Mouse (Mus musculus) stomach, embryonic 14.5 days (tissue): ENCODE results near the gene Ube3c. TPM values are rescaled to one million over a fixed set of nuclear protein-coding genes. Genes with fewer than 3 reads are reported as not detected.
"Not testable (repeated sequence)": the region's sequence is repeated elsewhere in the genome, so short reads cannot be mapped to it uniquely, and the experiment has no call there.

Experiments
- ATAC-seq: fragments of 200-750 bp; cut with Nextera tagmentation; 2 replicates; pipeline ENCODE4 v1.8.0; 2017; ENCODE audit warnings: low read depth, moderate TSS enrichment; ENCODE audit not compliant: insufficient number of reproducible peaks, insufficient read depth, low FRiP score
- H3K27ac ChIP-seq: fragments of 300-500 bp; sonication (generic); 2 replicates; pipeline ENCODE4 v1.5.1; 2014; ENCODE audit warnings: mild to moderate bottlenecking, low read length, moderate library complexity, mixed read lengths
- H3K27me3 ChIP-seq: fragments of 300-500 bp; sonication (generic); 2 replicates; pipeline ENCODE4 v1.6.1; 2014; ENCODE audit warnings: low read length, control low read depth, mixed read lengths; ENCODE audit not compliant: control insufficient read depth, insufficient read depth
- H3K36me3 ChIP-seq: fragments of 300-500 bp; sonication (generic); 2 replicates; pipeline ENCODE4 v1.6.1; 2014; ENCODE audit warnings: mild to moderate bottlenecking, control low read depth, low read length, moderate library complexity, mixed read lengths; ENCODE audit not compliant: control insufficient read depth, insufficient read depth
- H3K4me1 ChIP-seq: fragments of 300-500 bp; sonication (generic); 2 replicates; pipeline ENCODE4 v1.6.1; 2014; ENCODE audit warnings: low read length, control low read depth, mixed read lengths; ENCODE audit not compliant: control insufficient read depth, insufficient read depth
- H3K4me2 ChIP-seq: fragments of 300-500 bp; sonication (generic); replicated peaks from 2 replicates; pipeline ENCODE4 v1.6.1; 2014; ENCODE audit warnings: low read depth, low read length, control low read depth
- H3K4me3 ChIP-seq: fragments of 300-500 bp; sonication (generic); 2 replicates; pipeline ENCODE4 v1.5.1; 2014; ENCODE audit warnings: low read depth, low read length, control low read depth
- H3K9ac ChIP-seq: fragments of 300-500 bp; sonication (generic); replicated peaks from 2 replicates; pipeline ENCODE4 v1.6.1; 2014; ENCODE audit warnings: low read depth, mild to moderate bottlenecking, control low read depth, low read length, moderate library complexity, mixed read lengths
- H3K9me3 ChIP-seq: fragments of 300-500 bp; sonication (generic); 2 replicates; pipeline ENCODE4 v1.6.1; 2016; ENCODE audit warnings: low read depth, low read length, control low read depth; ENCODE audit not compliant: control insufficient read depth
- WGBS: fragments of 180-500 bp; shearing (Covaris S2); extraction: QIAGEN DNeasy Blood & Tissue Kit; methylation state at CpG from one replicate; pipeline ENCODE4 v1.1.7; 2014; 5-methylcytosine and 5-hydroxymethylcytosine counted together
- polyA plus RNA-seq: library from polyadenylated mRNA; unstranded; fragments of >200 nt; fragmentation: Nextera tagmentation; extraction: Ambion mirVana; gene quantifications from 2 replicates; pipeline ENCODE4 v1.2.1, GENCODE M21; 2014

Gene Ube3c
- polyA plus RNA-seq, 1 experiment from 2014 or later = 22.4 TPM

DNA sequence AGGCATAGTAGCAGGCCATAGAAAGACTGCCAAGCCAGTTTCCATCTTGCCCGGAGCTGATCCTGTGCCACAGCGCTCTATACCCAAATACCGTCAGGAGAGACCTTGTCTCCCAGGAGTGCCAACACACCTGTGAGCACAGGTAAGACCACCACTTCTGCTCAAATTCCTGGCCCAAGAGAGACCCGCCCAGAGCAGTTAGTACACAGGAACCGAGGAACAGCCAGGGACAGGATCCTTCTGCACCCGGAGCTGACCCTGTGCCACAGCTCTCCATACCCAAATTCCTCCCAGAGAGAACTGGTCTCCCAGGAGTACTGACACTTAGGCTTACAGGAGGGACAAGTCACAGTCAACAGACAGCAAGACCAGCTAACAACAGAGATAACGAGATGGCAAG, 23.1 kb downstream of the Ube3c start:
- not testable (repeated sequence) for H3K9me3 ChIP-seq, H3K4me2 ChIP-seq, H3K4me3 ChIP-seq, H3K4me1 ChIP-seq, ATAC-seq, H3K27ac ChIP-seq, H3K9ac ChIP-seq, H3K27me3 ChIP-seq
- WGBS = 97% methylated on average over 7 of the region's 7 CpGs
- peaks cover 42% of the 10 kb centered on the region for H3K36me3 ChIP-seq

DNA sequence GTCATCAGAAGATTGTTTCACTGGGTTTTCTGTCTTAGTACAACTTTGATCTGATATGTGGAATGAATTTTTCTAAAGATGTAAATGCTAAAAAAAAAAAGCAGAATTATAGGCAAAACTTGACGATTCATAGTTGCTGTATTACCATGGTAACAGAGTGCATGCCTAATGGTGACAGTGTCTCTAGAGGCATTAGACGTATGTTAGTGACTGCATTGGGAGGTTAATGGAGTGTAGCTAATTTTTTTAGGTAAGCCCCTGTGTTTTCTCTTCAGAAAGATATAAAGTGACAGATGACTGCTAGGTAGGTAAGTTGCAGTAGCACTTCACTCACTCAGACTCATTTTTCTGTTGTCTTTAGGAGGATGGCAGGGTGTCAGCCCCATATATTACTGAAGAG, 37.5 kb downstream of the Ube3c start:
- no peak overlapping the region for H3K4me3 ChIP-seq
- H3K4me2 ChIP-seq = no peak overlapping the region
- no peak overlapping the region for H3K27ac ChIP-seq
- H3K9ac ChIP-seq = no peak overlapping the region
- H3K9me3 ChIP-seq = no peaks in the 10 kb centered on the region
- ATAC-seq = no peak
- 77% methylated on average over 2 of the region's 2 CpGs for WGBS
- no peaks in the 10 kb centered on the region for H3K4me1 ChIP-seq
- no peaks in the 10 kb centered on the region for H3K27me3 ChIP-seq
- H3K36me3 ChIP-seq = peaks cover 42% of the 10 kb centered on the region

GRCm38 (mm10) chr5:29625610-29626009, 56.6 kb downstream of the Ube3c start:
- Histone ChIP-seq H3K4me1 (no peaks in the 10 kb centered on the region), H3K36me3 (peaks cover 30% of the 10 kb centered on the region; the same call in 1 of the 2 replicates), H3K27me3 (no peaks in the 10 kb centered on the region), H3K9me3 (no peaks in the 10 kb centered on the region), H3K9ac (no peak overlapping the region), H3K4me3 (no peak overlapping the region), H3K4me2 (no peak overlapping the region), H3K27ac (no peak overlapping the region)
- WGBS = 92% methylated on average over 10 of the region's 10 CpGs
- no peak for ATAC-seq

- Histone ChIP-seq H3K9me3 (no peaks in the 10 kb centered on the region), H3K4me1 (no peaks in the 10 kb centered on the region), H3K27ac (no peak overlapping the region), H3K4me2 (no peak overlapping the region), H3K9ac (no peak overlapping the region), H3K27me3 (no peaks in the 10 kb centered on the region), H3K36me3 (peaks cover 37% of the 10 kb centered on the region), H3K4me3 (no peak overlapping the region)
- ATAC-seq = no peak
- WGBS = 93% methylated on average over 2 of the region's 2 CpGs
Measured at GRCm38 (mm10) chr5:29629941-29630340, 60.9 kb downstream of the Ube3c start.

DNA sequence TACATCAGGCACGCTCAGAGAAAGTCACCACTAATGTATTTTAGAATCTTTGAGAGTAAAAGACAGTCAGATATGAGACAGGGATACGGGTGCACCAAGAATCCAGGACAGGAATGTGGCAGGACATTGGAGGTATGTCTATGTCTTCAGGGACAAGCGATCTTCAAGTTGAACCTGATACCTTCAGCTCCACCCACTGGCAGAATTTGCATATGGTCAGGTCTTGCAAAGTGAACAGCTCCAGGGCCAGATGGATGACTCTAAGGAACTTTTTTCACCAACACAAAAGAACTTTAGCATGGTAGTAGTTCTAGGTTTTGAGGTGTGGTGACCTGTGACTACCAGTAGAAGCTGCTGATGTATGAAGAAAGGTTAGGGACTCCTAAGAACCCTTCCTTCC, 62.7 kb downstream of the Ube3c start:
- H3K9me3 ChIP-seq = no peaks in the 10 kb centered on the region
- H3K4me3 ChIP-seq = no peak overlapping the region
- 82% methylated on average over 3 of the region's 3 CpGs for WGBS
- peaks cover 38% of the 10 kb centered on the region for H3K36me3 ChIP-seq
- H3K4me1 ChIP-seq = no peaks in the 10 kb centered on the region
- no peak for ATAC-seq
- H3K27me3 ChIP-seq = no peaks in the 10 kb centered on the region
- no peak overlapping the region for H3K27ac ChIP-seq
- no peak overlapping the region for H3K4me2 ChIP-seq
- H3K9ac ChIP-seq = no peak overlapping the region

DNA sequence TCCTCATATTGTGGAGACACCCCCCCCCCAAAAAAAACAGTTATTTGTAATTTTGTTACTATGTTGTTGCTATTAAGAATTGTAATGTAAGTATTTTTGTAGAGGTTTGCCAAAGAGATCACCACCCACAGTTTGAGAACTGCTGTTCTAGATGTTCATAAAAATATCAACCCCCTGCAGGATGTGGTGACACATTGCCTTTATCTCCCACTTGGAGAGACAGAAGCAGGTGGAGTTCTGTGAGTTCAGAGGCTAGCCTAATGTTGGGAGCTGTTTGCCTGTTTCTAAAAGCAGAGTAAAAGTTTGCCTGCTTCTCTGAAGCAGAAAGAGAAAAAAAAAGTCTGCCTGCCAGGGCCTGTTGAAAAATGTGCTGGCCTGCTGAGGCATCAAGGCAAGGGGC, 67.3 kb downstream of the Ube3c start:
- no peak overlapping the region for H3K27ac ChIP-seq
- H3K9me3 ChIP-seq = no peaks in the 10 kb centered on the region
- no peak overlapping the region for H3K4me2 ChIP-seq
- H3K9ac ChIP-seq = no peak overlapping the region
- no peak for ATAC-seq
- no peaks in the 10 kb centered on the region for H3K4me1 ChIP-seq
- H3K4me3 ChIP-seq = no peak overlapping the region
- peaks cover 42% of the 10 kb centered on the region for H3K36me3 ChIP-seq
- H3K27me3 ChIP-seq = no peaks in the 10 kb centered on the region

DNA sequence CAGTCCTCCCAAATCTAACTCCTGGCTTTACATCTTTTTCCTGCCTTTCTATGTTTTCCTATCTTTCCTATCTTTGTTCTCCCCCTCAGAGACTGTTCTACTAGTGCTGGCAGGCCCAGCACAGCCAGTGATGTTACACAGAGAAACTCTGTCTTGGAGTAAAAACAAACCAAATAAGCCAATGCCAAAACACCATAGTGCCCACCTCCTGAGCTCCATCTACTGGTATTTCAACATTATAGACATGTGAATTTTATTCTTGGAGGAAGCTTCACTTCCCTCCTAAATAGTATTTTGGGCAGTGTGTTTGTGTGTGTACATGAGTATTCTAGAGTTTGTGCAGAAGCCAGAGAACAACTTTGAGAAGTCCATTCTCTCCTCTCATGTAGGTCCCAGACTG, 67.8 kb downstream of the Ube3c start:
- no peak overlapping the region for H3K4me3 ChIP-seq
- H3K27me3 ChIP-seq = no peaks in the 10 kb centered on the region
- H3K4me1 ChIP-seq = no peaks in the 10 kb centered on the region
- H3K9ac ChIP-seq = no peak overlapping the region
- H3K9me3 ChIP-seq = no peaks in the 10 kb centered on the region
- peaks cover 39% of the 10 kb centered on the region for H3K36me3 ChIP-seq
- H3K4me2 ChIP-seq = no peak overlapping the region
- ATAC-seq = no peak
- H3K27ac ChIP-seq = no peak overlapping the region

DNA sequence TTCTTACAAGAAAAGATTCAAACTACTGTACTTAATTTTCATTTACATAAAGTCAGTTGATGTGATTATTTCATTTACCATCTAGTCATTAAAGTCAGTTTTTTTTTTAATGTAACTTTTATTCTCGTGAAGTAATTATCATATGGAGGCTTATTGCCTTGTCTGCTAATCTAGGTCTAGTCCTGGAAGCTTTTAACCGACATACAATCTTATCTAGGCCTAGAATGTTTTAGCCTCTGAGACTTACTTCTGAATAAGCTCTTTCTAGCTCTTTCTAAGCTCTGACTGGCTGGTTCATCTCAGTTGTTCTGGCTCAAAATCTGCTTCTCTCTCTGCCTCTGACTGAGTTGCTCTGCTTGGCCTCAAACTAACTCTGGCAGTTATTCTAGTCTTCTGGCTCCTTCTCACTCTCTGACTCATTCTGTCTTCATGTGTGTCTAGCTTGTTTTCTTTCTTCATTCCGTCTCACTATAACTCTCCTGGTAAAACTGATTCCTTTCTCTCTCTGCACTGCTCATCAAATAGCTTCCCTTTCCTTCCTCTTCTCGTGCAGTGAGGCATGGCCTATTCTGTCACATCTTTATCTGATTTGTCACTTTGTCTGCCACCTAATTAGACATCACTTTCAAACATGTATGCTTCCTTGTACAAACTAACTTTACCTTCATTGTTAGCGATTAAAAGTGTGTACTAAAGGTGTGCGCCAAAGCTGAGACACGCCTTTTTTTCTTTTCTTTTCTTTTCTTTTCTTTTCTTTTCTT, 72.3 kb downstream of the Ube3c start:
- Histone ChIP-seq H3K4me3 (no peak overlapping the region), H3K27me3 (no peaks in the 10 kb centered on the region), H3K4me2 (no peak overlapping the region), H3K9ac (no peak overlapping the region), H3K36me3 (peaks cover 23% of the 10 kb centered on the region; the same call in 1 of the 2 replicates), H3K4me1 (no peaks in the 10 kb centered on the region), H3K27ac (no peak overlapping the region), H3K9me3 (no peaks in the 10 kb centered on the region)
- ATAC-seq = no peak
- 81% methylated on average over 7 of the region's 7 CpGs for WGBS

GRCm38 (mm10) chr5:29651696-29652095, 82.7 kb downstream of the Ube3c start:
- Histone ChIP-seq H3K4me1 (no peaks in the 10 kb centered on the region), H3K4me3 (no peak overlapping the region), H3K36me3 (peaks cover 15% of the 10 kb centered on the region; the same call in 1 of the 2 replicates), H3K9me3 (no peaks in the 10 kb centered on the region), H3K9ac (no peak overlapping the region), H3K4me2 (no peak overlapping the region), H3K27ac (no peak overlapping the region), H3K27me3 (no peaks in the 10 kb centered on the region)
- ATAC-seq = no peak
